Mouse (Mus musculus) hindbrain, embryonic 14.5 days (tissue): ENCODE data around the gene Ccer1. TPM values are rescaled to one million over a fixed set of nuclear protein-coding genes. Genes with fewer than 3 reads are reported as not detected.
A peak's percentile ranks its signal among the peaks of the same experiment; 100 is the strongest.

Experiments used
- ATAC-seq: fragments of 200-750 bp; cut with Nextera tagmentation; 2 replicates; pipeline ENCODE4 v1.8.0; 2017; ENCODE audit warnings: moderate number of reproducible peaks, mild to moderate bottlenecking, moderate TSS enrichment, moderate library complexity; ENCODE audit not compliant: low FRiP score
- DNase-seq: peaks from one replicate; pipeline ENCODE4 v3.0.0-alpha.2; 2015; ENCODE audit warnings: low spot score
- H3K27ac ChIP-seq: fragments of 300-500 bp; sonication (generic); 2 replicates; pipeline ENCODE4 v1.5.1; 2014; ENCODE audit warnings: mild to moderate bottlenecking, moderate library complexity
- H3K27me3 ChIP-seq: fragments of 300-500 bp; sonication (generic); 2 replicates; pipeline ENCODE4 v1.6.1; 2014; ENCODE audit warnings: mild to moderate bottlenecking, low read length, mixed read lengths; ENCODE audit not compliant: control insufficient read depth, insufficient read depth
- H3K36me3 ChIP-seq: fragments of 300-500 bp; sonication (generic); replicated peaks from 2 replicates; pipeline ENCODE4 v1.6.1; 2014; ENCODE audit not compliant: control insufficient read depth, insufficient read depth
- H3K4me1 ChIP-seq: fragments of 300-500 bp; sonication (generic); replicated peaks from 2 replicates; pipeline ENCODE4 v1.6.1; 2014; ENCODE audit warnings: antibody characterized with exemption, low read length, mixed read lengths; ENCODE audit not compliant: control insufficient read depth, insufficient read depth
- H3K4me2 ChIP-seq: fragments of 300-500 bp; sonication (generic); replicated peaks from 2 replicates; pipeline ENCODE4 v1.6.1; 2014; ENCODE audit warnings: mild to moderate bottlenecking, moderate library complexity
- H3K4me3 ChIP-seq: fragments of 300-500 bp; sonication (generic); replicated peaks from 2 replicates; pipeline ENCODE4 v1.5.1; 2014; ENCODE audit warnings: mild to moderate bottlenecking, low read length
- H3K9ac ChIP-seq: fragments of 300-500 bp; sonication (generic); 2 replicates; pipeline ENCODE4 v1.6.1; 2014
- H3K9me3 ChIP-seq: fragments of 300-500 bp; sonication (generic); 2 replicates; pipeline ENCODE4 v1.6.1; 2016; ENCODE audit warnings: low read length; ENCODE audit not compliant: control insufficient read depth
- WGBS: fragments of 180-500 bp; shearing (Covaris S2); extraction: QIAGEN DNeasy Blood & Tissue Kit; methylation state at CpG from one replicate; pipeline ENCODE4 v1.1.7; 2014; 5-methylcytosine and 5-hydroxymethylcytosine counted together
- polyA plus RNA-seq: library from polyadenylated mRNA; unstranded; fragments of >200 nt; fragmentation: Nextera tagmentation; extraction: Ambion mirVana; gene quantifications from 2 replicates; pipeline ENCODE4 v1.2.1, GENCODE M21; 2014

Ccer1 gene
- polyA plus RNA-seq, 1 experiment from 2014 or later = not detected

GRCm38 (mm10) chr10:97693398-97694135, 708 bp downstream of the Ccer1 start:
- Histone ChIP-seq H3K9ac (no peak overlapping the region), H3K9me3 (no peaks in the 10 kb centered on the region; the same call in 1 of the 2 replicates), H3K4me2 (no peak overlapping the region), H3K4me1 (no peaks in the 10 kb centered on the region), H3K27ac (no peak overlapping the region), H3K27me3 (no peaks in the 10 kb centered on the region), H3K4me3 (no peak overlapping the region), H3K36me3 (no peaks in the 10 kb centered on the region)
- ATAC-seq = no peak
- no peak for DNase-seq
- 94% methylated on average over 37 of the region's 37 CpGs for WGBS

- H3K27me3 ChIP-seq = no peaks in the 10 kb centered on the region
- H3K27ac ChIP-seq = no peak overlapping the region
- H3K4me2 ChIP-seq = no peak overlapping the region
- no peaks in the 10 kb centered on the region for H3K9me3 ChIP-seq
- no peak overlapping the region for H3K4me3 ChIP-seq
- H3K9ac ChIP-seq = no peak overlapping the region
- no peaks in the 10 kb centered on the region for H3K36me3 ChIP-seq
- no peak for DNase-seq
- H3K4me1 ChIP-seq = no peaks in the 10 kb centered on the region
- no peak for ATAC-seq
Observed at GRCm38 (mm10) chr10:97702321-97702720, 9.5 kb downstream of the Ccer1 start.

GRCm38 (mm10) chr10:97704562-97704961, 11.7 kb downstream of the Ccer1 start:
- ATAC-seq (no peak), DNase-seq (peak; percentile 70)
- Histone ChIP-seq H3K4me2 (no peak overlapping the region), H3K36me3 (no peaks in the 10 kb centered on the region), H3K9me3 (no peaks in the 10 kb centered on the region), H3K9ac (no peak overlapping the region), H3K4me3 (no peak overlapping the region), H3K4me1 (no peaks in the 10 kb centered on the region), H3K27me3 (no peaks in the 10 kb centered on the region), H3K27ac (no peak overlapping the region)
- 37% methylated on average over 1 of the region's 1 CpGs for whole genome bisulfite sequencing

- Histone ChIP-seq H3K9ac (no peak overlapping the region), H3K9me3 (no peaks in the 10 kb centered on the region), H3K4me2 (no peak overlapping the region), H3K4me1 (no peaks in the 10 kb centered on the region), H3K27me3 (no peaks in the 10 kb centered on the region), H3K4me3 (no peak overlapping the region), H3K27ac (no peak overlapping the region), H3K36me3 (no peaks in the 10 kb centered on the region)
- peak; percentile 89 for DNase-seq
- 4% methylated on average over 5 of the region's 5 CpGs for WGBS
- no peak for ATAC-seq
Observed at GRCm38 (mm10) chr10:97712687-97713086, 19.8 kb downstream of the Ccer1 start.

- H3K9ac ChIP-seq = no peak overlapping the region
- no peaks in the 10 kb centered on the region for H3K4me1 ChIP-seq
- H3K27ac ChIP-seq = no peak overlapping the region
- DNase-seq = no peak
- H3K27me3 ChIP-seq = no peaks in the 10 kb centered on the region
- no peaks in the 10 kb centered on the region for H3K36me3 ChIP-seq
- H3K4me3 ChIP-seq = no peak overlapping the region
- no peaks in the 10 kb centered on the region for H3K9me3 ChIP-seq
- no peak overlapping the region for H3K4me2 ChIP-seq
- WGBS = 65% methylated on average over 4 of the region's 4 CpGs
- no peak for ATAC-seq
Observed at GRCm38 (mm10) chr10:97714584-97714983, 21.7 kb downstream of the Ccer1 start.

GRCm38 (mm10) chr10:97715289-97715906, 22.5 kb downstream of the Ccer1 start:
- ATAC-seq = no peak

GRCm38 (mm10) chr10:97717233-97717632, 24.4 kb downstream of the Ccer1 start:
- Histone ChIP-seq H3K27me3 (no peaks in the 10 kb centered on the region), H3K27ac (no peak overlapping the region), H3K4me3 (no peak overlapping the region), H3K4me2 (no peak overlapping the region), H3K4me1 (no peaks in the 10 kb centered on the region), H3K9ac (no peak overlapping the region), H3K9me3 (no peaks in the 10 kb centered on the region), H3K36me3 (no peaks in the 10 kb centered on the region)
- ATAC-seq (no peak), DNase-seq (no peak)
- 78% methylated on average over 1 of the region's 1 CpGs for WGBS

More at GRCm38 (mm10) chr10:97715289-97715906, 22.5 kb downstream of the Ccer1 start:
- no peak for DNase-seq
- Histone ChIP-seq H3K4me3 (no peak overlapping the region), H3K36me3 (no peaks in the 10 kb centered on the region), H3K27ac (no peak overlapping the region), H3K9me3 (no peaks in the 10 kb centered on the region), H3K9ac (no peak overlapping the region), H3K4me2 (no peak overlapping the region), H3K27me3 (no peaks in the 10 kb centered on the region), H3K4me1 (no peaks in the 10 kb centered on the region)
- WGBS = 71% methylated on average over 3 of the region's 3 CpGs

- Histone ChIP-seq H3K9ac (no peak overlapping the region), H3K27me3 (no peaks in the 10 kb centered on the region), H3K9me3 (no peaks in the 10 kb centered on the region), H3K27ac (no peak overlapping the region), H3K36me3 (no peaks in the 10 kb centered on the region), H3K4me2 (no peak overlapping the region), H3K4me1 (no peaks in the 10 kb centered on the region), H3K4me3 (no peak overlapping the region)
- DNase-seq (no peak), ATAC-seq (no peak)
- WGBS = 78% methylated on average over 2 of the region's 2 CpGs
Observed at GRCm38 (mm10) chr10:97718021-97718420, 25.2 kb downstream of the Ccer1 start.

- Histone ChIP-seq H3K4me3 (no peak overlapping the region), H3K36me3 (no peaks in the 10 kb centered on the region), H3K4me2 (no peak overlapping the region), H3K9ac (no peak overlapping the region), H3K9me3 (no peaks in the 10 kb centered on the region), H3K27ac (no peak overlapping the region), H3K27me3 (no peaks in the 10 kb centered on the region), H3K4me1 (no peaks in the 10 kb centered on the region)
- WGBS = 100% methylated on average over 1 of the region's 1 CpGs
- ATAC-seq (no peak), DNase-seq (no peak)
Observed at GRCm38 (mm10) chr10:97720625-97721024, 27.8 kb downstream of the Ccer1 start.
